Mouse (Mus musculus): ENCODE measurements around the gene Nif3l1. TPM values are rescaled to one million over a fixed set of nuclear protein-coding genes. Genes with fewer than 3 reads are reported as not detected.

Nif3l1 gene
- total RNA-seq, 4 experiments from 2014 or later = 7.2 to 12.2 (median 9.2) TPM

DNA sequence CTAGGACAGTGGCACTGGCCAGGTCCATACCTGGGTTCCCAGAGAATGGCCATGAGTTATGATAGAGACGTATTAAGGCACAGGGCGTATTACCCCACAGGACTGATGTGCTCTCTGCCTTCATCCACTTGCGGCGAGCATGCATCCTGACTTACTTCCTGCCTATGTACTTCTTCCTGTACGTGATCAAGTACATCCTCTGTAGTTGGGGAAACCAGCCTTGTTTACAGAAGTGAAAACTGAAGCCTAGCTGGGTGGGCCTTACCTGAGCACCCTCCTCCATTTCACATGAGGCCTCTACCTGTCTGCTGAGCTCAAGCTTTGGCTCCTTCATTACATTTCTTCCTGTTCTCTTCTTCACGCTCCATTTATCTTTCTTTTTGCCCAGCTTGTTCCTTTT is 9.4 kb downstream of the Nif3l1 start:
- no peak for DNase-seq (ENCODE audit: low spot score in 2 of 2)

DNA sequence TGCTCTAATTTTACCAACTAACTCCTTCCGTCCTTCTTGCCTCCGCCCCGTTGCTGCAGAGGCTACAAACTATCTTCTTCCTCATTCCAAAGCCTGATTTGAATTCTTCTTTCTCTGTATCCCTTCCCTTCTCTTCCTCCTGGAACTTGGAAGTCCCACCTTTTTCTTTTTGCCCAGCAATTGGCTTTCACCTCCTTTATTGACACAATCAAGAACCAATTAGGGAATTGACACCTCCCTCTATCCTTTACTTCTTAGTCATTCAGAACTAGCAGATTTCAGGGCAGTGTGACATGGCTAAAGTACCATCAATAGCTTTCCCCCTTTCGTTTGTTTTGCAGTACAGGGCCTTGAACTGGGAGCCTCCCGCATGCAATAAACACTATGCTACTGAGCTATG is 13.2 kb downstream of the Nif3l1 start:
- DNase-seq (ENCODE audit: low spot score in 2 of 2) = no peak

DNA sequence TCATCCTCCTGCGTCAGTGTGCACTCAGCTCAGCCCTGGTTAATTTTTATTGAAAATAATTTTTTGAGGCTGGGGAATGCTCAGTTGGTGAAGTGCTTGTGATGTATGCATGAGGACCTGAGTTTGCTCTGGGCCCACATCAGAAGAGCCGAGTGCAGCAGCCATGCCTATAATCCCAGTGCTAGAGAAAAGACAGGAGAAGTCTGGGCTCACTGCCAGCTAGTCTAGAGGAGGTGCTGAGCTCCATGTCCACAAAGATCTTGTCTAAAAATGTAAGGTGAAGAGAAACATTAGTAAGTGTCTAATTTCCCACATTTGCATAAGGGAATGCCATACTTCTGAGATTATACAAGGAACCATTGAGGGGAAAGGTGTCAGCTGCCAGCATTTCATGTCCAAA is 13.9 kb downstream of the Nif3l1 start:
- DNase-seq (ENCODE audit: low spot score in 2 of 2) = no peak

DNA sequence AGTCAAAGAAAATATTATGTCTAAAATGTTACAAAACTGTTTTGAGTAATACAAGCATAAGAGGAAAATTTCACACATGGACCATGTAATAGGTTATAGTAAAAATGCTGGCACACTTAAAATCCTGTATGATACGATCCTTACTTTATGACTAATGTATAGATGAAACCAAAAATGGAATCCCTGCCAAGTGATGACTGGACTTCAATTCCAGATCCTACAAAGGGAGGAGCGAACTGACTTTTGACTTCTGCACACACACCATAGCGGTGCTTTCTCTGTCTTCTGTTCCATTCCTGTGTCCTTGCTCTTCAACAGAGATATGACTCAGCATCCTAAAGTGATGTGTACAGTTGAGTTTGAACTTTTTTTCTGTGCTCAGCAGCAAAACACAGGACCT is 15.6 kb downstream of the Nif3l1 start:
- DNase-seq (ENCODE audit: low spot score in 2 of 2) = no peak

DNA sequence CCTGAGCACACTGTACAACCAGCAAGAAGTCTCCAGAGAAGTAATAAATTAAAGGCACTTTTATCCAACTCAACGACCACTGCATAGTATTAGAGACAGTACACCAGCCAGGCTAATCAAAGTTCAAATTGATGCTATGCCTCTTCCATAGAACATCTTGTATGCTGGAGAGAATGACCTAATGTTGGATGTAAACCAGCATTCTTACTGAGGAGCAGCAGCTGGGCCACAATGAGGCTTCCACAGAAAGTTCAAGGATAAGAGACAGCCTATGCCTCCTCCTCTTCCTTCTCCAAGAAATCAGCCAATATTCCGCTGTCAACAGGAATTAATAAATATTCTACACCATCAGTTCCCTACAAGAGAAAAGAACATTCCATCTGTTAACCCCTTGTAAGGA is 19.0 kb downstream of the Nif3l1 start:
- no peak for DNase-seq (ENCODE audit: low spot score in 2 of 2)

DNA sequence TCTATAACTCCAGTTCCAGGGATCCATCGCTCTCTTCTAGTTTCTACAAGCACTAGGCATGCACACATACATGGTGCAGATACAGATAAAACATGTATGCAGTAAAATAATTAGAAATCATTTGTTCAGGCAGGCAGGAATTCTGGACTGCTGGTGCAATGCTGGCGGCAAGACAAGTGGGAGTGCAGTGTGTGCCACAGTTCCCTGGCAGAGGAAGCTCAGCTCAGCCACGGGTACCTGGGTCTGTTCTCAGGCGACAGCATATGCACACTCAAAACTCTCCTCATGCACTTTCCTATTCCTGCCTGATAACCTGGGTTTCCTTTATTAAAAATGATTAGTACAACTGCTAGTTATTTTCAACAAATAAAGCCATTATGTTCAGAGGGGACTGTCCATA is 20.1 kb downstream of the Nif3l1 start:
- DNase-seq (ENCODE audit: low spot score in 2 of 2) = no peak

DNA sequence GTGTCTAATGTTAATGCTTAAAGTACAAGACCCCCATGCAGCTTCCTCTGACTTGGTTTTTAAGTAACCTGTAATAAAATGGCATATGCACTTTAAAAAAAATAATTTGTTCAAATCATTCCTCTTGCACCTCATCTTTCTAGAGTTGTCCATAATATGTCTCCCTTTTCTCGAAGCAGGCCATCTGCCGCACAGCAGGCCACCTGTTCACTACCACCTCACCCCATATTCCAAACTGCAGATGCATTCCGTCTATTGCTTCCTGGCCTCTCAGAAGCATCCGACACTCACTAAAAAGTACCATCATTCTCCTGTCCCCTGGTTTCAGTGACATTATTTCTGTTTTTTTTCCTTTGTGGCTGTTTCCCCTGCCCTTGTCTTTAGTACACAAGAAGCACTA is 20.6 kb downstream of the Nif3l1 start:
- no peak for DNase-seq (ENCODE audit: low spot score in 2 of 2)

DNA sequence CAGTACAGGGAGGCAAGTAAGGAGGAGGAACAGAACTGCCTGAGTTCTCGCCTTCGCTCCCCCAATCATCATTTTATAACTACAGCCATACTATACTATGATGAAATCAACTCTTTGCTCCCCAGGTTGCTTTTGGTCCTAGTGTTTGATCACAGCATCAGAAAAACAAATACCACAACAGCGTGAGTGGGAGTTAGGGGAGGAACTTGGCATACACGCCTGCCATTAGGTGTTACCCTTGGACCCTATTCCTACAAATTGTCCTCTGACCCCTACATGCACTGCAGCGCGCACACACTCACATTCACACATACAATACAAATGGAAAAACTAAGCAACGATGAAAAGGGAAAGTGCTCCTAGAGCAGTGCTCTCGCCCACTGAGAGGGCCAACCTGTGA is 30.7 kb downstream of the Nif3l1 start:
- no peak for DNase-seq (ENCODE audit: low spot score in 2 of 2)

DNA sequence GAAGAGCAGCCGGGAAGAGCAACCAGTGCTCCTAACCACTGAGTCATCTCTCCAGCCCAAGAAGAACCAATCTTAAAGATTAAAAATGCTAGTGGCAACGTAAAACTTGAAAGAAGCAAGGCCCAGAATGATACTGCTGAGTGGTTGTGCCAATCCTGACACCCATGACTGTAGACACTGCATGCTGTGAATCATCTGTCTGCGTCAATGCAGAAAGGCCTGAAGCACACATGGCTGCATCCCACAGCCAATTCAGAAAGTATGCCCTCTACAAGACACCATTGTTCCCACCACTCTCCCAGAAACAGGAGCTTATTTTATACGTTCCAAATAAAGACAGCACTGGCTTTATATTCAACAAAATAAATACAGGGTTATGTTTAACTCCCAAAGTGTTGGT is 37.7 kb downstream of the Nif3l1 start:
- no peak for DNase-seq (ENCODE audit: low spot score in 2 of 2)

DNA sequence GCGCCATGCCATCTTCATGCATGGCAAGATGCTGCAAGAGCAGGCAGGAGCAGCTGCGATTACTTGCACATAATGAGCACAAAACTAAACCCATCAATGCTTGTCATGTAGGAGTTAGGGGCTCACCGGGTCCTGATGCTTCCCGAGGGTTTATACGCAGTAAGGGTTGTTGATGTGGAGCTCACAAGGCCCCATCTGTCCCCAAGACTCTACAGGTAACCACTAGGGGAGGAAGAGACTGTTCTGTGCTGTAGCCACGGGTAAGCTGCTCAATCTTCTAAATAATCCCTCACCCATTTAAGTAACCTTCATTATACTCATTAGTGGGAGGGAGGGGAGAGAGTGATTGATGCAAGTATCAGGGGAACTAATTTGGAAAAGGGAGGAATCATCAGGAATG is 50.7 kb downstream of the Nif3l1 start:
- DNase-seq (ENCODE audit: low spot score in 2 of 2) = no peak

DNA sequence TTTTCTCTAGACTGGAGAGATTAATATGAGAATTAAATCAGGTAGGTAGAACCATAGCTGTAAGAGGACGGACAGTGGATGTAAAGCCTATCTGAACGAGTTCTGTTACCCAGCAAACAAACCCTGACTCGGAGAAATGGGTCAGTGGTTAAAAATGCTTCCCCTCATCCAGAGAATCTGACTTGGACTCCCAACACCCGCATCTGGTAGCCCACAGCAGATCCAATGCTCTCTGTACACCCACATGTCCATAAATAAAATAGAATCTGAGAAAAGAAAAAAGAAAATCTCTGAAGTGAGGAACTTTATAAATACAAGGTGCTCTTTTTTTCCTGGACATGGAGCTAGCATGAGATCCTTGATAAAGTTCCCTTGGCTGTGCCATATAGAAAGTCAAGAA is 52.7 kb downstream of the Nif3l1 start:
- DNase-seq (ENCODE audit: low spot score in 2 of 2) = no peak

DNA sequence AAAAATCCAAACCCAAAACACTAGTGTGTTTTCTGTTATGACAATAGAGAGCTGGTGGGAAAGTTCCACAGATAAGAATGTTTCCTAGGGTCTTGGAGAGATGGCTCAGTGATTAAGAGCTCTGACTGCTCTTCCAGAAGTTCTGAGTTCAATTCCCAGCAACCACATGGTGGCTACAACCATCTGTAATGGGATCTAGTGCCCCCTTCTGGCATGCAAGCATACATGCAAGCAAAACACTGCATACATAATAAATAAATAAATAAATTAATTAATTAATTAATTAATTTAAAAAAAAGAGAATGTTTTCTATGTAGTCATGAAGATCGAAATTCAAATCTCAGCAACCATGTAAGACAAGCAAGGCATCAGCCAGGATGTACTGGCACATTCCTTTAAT is 53.8 kb downstream of the Nif3l1 start:
- DNase-seq (ENCODE audit: low spot score in 2 of 2) = no peak

DNA sequence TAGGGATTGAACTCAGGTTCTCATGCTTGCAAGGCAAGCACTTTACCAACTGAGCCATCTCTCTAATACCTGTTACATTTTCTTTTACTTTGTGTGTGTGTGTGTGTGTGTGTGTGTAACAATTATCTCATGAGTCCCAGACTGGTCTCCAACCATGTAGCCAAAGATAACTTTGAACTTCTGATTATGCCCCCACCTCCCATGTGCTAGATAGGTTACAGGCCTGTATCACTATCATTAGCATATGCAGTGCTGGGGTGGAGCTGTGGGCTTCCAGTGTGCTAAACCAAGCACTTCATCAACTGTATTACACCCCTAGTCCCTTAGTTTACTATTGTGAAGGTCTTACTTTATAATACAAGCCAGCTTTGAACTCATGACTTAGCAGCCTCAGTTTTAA is 58.2 kb downstream of the Nif3l1 start:
- DNase-seq (ENCODE audit: low spot score in 2 of 2) = no peak

DNA sequence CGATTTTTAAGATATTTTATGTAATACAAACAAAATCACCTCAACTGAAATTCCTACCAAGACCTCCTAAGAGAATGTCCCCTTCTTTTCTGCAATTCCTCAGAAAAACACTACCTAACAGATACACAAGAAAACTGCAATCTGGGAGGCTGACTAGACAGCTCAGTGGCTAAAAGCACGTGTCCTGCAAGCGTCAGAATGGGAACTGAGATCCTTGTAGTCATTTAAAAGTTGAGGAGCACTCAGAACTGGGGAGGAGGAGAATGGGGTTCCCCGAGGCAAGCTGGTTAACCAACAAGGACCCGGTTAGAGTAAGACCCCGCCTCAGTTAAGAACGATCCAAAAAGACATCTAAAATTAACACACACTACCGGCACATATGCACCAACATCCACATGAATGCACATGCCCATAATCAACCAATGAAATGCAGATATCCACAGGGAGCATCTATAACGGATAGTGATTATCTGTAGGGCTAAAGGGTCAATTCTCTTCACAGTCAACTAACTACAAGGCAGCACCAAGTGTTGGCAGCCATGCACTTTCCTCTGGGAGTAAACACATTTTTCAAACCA is 58.9 kb downstream of the Nif3l1 start:
- DNase-seq (ENCODE audit: low spot score in 2 of 2) = no peak

DNA sequence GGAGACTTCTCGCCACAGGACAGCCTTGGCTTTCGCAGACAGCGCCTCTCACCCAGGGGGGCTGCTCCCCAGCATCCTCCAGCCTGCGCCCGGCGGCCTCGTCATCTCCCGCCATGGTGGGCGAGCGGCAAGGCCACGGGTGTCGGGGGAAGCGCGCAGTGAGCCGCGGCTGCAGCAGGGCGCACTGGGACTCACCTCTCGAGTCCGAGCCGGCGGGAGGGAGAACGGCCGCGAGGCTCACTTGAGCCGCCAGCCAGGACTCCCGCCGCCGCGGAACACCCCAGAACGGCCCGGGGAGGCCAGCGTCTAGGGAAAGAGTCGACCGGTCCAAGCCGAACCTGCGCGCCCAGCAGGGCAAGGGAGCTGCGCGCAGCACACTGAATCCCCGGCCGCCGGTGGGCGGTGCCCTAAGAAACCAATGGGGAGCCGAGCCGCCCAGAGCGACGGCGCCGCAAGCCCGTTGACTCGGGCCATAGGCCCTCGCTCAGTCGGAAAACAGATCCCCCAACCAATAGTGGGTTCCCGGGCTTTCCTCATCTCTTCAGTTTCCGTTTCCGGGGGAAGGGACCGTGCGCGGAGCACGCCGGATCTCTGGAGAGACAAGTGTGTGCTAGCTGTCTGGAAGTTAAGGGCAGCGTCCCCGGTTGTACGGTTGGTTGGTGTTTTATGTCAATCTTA is 59.8 kb downstream of the Nif3l1 start, which contains the start of gene Orc2:
TSS of gene Orc2 (minus strand) at position 533 of the 678 bp plus-strand sequence.
- DNase-seq (ENCODE audit: low spot score in 2 of 2) = peak; percentile 77 to 84

DNA sequence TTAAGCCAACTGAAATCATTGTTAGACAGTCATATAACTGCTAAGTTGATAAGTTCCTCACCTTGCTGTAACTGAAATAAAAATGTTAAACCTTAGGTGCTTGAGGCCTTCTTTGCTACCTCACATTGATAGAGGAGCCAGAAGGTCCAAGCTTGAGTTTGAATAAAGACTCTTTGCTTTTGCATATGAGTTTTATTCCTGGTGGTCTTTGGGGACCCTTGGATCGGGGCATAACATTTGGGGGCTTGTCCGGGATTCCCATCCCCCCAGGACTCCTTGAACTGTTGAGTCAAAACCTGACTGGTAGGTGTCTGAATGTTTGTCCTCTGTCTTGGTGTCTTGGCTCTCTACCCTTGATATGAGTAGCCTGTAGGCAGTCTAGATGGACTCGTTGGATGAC is 62.3 kb downstream of the Nif3l1 start:
- DNase-seq (ENCODE audit: low spot score in 2 of 2) = no peak

Other genes with a start within 250 kb of the Nif3l1 start
- gene Aox4, start 234.8 kb upstream of the Nif3l1 start, total RNA-seq (2022) = not detected
- gene Aox2, start 166.8 kb upstream of the Nif3l1 start, total RNA-seq (2022) = under 1 TPM; 0.04 to 0.24 (median 0.08) TPM
- gene Bzw1, start 52.3 kb upstream of the Nif3l1 start, total RNA-seq (2022) = 10 to 100 TPM; 37.6 to 46.4 (median 43.5) TPM
- gene Clk1, start 21.1 kb upstream of the Nif3l1 start, total RNA-seq (2022) = 10 to 100 TPM; 25.6 to 43.7 (median 30.1) TPM
- 10 to 100 TPM; 13.0 to 17.2 (median 13.2) TPM for gene Ppil3, start 335 bp downstream of the Nif3l1 start, total RNA-seq (2022)
- 10 to 100 TPM; 10.5 to 13.9 (median 12.5) TPM for gene Orc2, start 60.0 kb downstream of the Nif3l1 start, total RNA-seq (2022)
- 10 to 100 TPM in 2 of 4 experiments, 1 to 10 TPM in 2; 6.9 to 11.5 (median 8.8) TPM for gene Fam126b, start 141.2 kb downstream of the Nif3l1 start, total RNA-seq (2022)
- 100 to 1,000 TPM; 138 to 174 (median 156) TPM for gene Ndufb3, start 141.2 kb downstream of the Nif3l1 start, total RNA-seq (2022)